In genomic region chr4:148001866-148002265, GRCm38 (mm10) we compare ENCODE assay signal across 17 mouse cellular contexts. TPM values are rescaled to one million over a fixed set of nuclear protein-coding genes. Genes with fewer than 3 reads are reported as not detected.
DNase-seq lines count a peak whose midpoint lies in the region; ATAC-seq and TF ChIP-seq lines count a peak whose summit lies in the region.
"Had no signal": no experiment of that assay in that cellular context is flagged by ENCODE, and none has a peak within 500 bp of the region (broad histone marks: within the 10 kb centered on the region; RNA-seq: fewer than 3 reads in every experiment).

No protein-coding gene starts in this region.

- H3K4me2 ChIP-seq in forebrain, embryonic 12.5 days: no peak overlapping the region
- no peak overlapping the region for H3K4me2 ChIP-seq in forebrain, embryonic 15.5 days (replicated peaks)
- H3K4me2 ChIP-seq in hindbrain, embryonic 12.5 days (replicated peaks): no peak overlapping the region
- no peak overlapping the region for H3K4me2 ChIP-seq in midbrain, embryonic 16.5 days (ENCODE audit: low read length)
- no peak overlapping the region for H3K4me2 ChIP-seq in liver, postnatal 0 days (ENCODE audit: low read depth, low read length)
- H3K4me2 ChIP-seq: embryonic facial prominence, embryonic 13.5 days had no signal

- H3K9ac ChIP-seq in forebrain, embryonic 12.5 days: no peak overlapping the region
- H3K9ac ChIP-seq in forebrain, embryonic 15.5 days (replicated peaks): no peak overlapping the region
- H3K9ac ChIP-seq in hindbrain, embryonic 12.5 days: no peak overlapping the region
- 0 out of 2 replicates have a peak overlapping the region, but pooled peaks have one; percentile 11 for H3K9ac ChIP-seq in midbrain, embryonic 16.5 days (ENCODE audit: low read depth, low read length)
- H3K9ac ChIP-seq in liver, postnatal 0 days (replicated peaks): no peak overlapping the region
- H3K9ac ChIP-seq: embryonic facial prominence, embryonic 13.5 days; forebrain, postnatal 0 days had no signal

- H3K36me3 ChIP-seq in forebrain, embryonic 12.5 days (replicated peaks): peaks cover 41% of the 10 kb centered on the region
- H3K36me3 ChIP-seq in forebrain, embryonic 15.5 days: peaks cover 30% of the 10 kb centered on the region
- H3K36me3 ChIP-seq in kidney, adult 2 months (ENCODE audit: control insufficient read depth, insufficient read depth, low read length): peaks cover 4% of the 10 kb centered on the region; the same call in 1 of the 2 replicates
- peaks cover 37% of the 10 kb centered on the region for H3K36me3 ChIP-seq in hindbrain, embryonic 12.5 days
- peaks cover 13% of the 10 kb centered on the region; the same call in 1 of the 2 replicates for H3K36me3 ChIP-seq in midbrain, embryonic 16.5 days (ENCODE audit: control insufficient read depth, insufficient read depth, low read length)
- H3K36me3 ChIP-seq in liver, postnatal 0 days (replicated peaks; ENCODE audit: insufficient read depth, low read length): peaks cover 13% of the 10 kb centered on the region; the same call in 1 of the 2 replicates

- no peak for TF ChIP-seq EP300 in liver, postnatal 0 days (IDR thresholded peaks at IDR 0.05; ENCODE audit: low read depth)

- ATAC-seq in forebrain, embryonic 12.5 days (ENCODE audit: low FRiP score): no peak
- ATAC-seq in forebrain, embryonic 15.5 days (replicated peaks): no peak
- ATAC-seq in hindbrain, embryonic 12.5 days (ENCODE audit: low FRiP score): 0 out of 2 replicates have a peak, but pooled peaks have one; percentile 20
- ATAC-seq in midbrain, embryonic 16.5 days: no peak
- ATAC-seq in liver, postnatal 0 days: no peak

- no peaks in the 10 kb centered on the region for H3K9me3 ChIP-seq in forebrain, embryonic 12.5 days
- H3K9me3 ChIP-seq in forebrain, embryonic 15.5 days: no peaks in the 10 kb centered on the region
- no peaks in the 10 kb centered on the region for H3K9me3 ChIP-seq in hindbrain, embryonic 12.5 days (replicated peaks)
- no peaks in the 10 kb centered on the region for H3K9me3 ChIP-seq in midbrain, embryonic 16.5 days (replicated peaks; ENCODE audit: control insufficient read depth, low read length, poor library complexity, severe bottlenecking)
- no peaks in the 10 kb centered on the region for H3K9me3 ChIP-seq in liver, postnatal 0 days (ENCODE audit: low read length)
- H3K9me3 ChIP-seq: embryonic facial prominence, embryonic 13.5 days had no signal

- no peaks in the 10 kb centered on the region for H3K27me3 ChIP-seq in forebrain, embryonic 12.5 days
- no peaks in the 10 kb centered on the region for H3K27me3 ChIP-seq in forebrain, embryonic 15.5 days
- H3K27me3 ChIP-seq in kidney, adult 2 months (replicated peaks; ENCODE audit: control insufficient read depth, insufficient read depth, low read length): no peaks in the 10 kb centered on the region
- no peaks in the 10 kb centered on the region for H3K27me3 ChIP-seq in hindbrain, embryonic 12.5 days
- no peaks in the 10 kb centered on the region for H3K27me3 ChIP-seq in midbrain, embryonic 16.5 days (ENCODE audit: control insufficient read depth, insufficient read depth, low read depth, low read length)
- no peaks in the 10 kb centered on the region for H3K27me3 ChIP-seq in cerebellum, adult 2 months (ENCODE audit: control insufficient read depth, insufficient read depth, low read length)
- no peaks in the 10 kb centered on the region for H3K27me3 ChIP-seq in liver, postnatal 0 days (ENCODE audit: insufficient read depth, low read length)
- H3K27me3 ChIP-seq: embryonic facial prominence, embryonic 13.5 days; Patski had no signal

- DNase-seq in kidney, postnatal 4 days: peak; percentile 31 to 42
- no peak for DNase-seq in kidney, adult 2 months
- DNase-seq in cerebellum, adult 2 months: no peak
- DNase-seq in liver, postnatal 0 days: no peak
- DNase-seq: adrenal gland, postnatal 14 days; B cell, adult 2 months; forebrain, postnatal 0 days; retina, postnatal 1 day; thymus, postnatal 14 days had no signal

- no peak for TF ChIP-seq CTCF in kidney, adult 2 months (conservative IDR thresholded peaks at IDR 0.05; ENCODE audit: insufficient read depth, insufficient read length, low read depth, low read length)
- TF ChIP-seq CTCF in cerebellum, adult 2 months (IDR thresholded peaks at IDR 0.05; ENCODE audit: borderline replicate concordance, insufficient read depth, low read depth, low read length): no peak
- TF ChIP-seq CTCF in liver, postnatal 0 days (IDR thresholded peaks at IDR 0.05; ENCODE audit: low read depth): no peak

- TF ChIP-seq POLR2A in kidney, adult 2 months (IDR thresholded peaks at IDR 0.05; ENCODE audit: low read depth, low read length): no peak
- TF ChIP-seq POLR2A in cerebellum, adult 2 months (IDR thresholded peaks at IDR 0.05; ENCODE audit: borderline replicate concordance, insufficient read depth, low read length): no peak

- H3K4me1 ChIP-seq in forebrain, embryonic 12.5 days: peaks cover 12% of the 10 kb centered on the region
- H3K4me1 ChIP-seq in forebrain, embryonic 15.5 days: 0 out of 2 replicates have a peak, but pooled peaks cover 4% of the 10 kb centered on the region
- no peaks in the 10 kb centered on the region for H3K4me1 ChIP-seq in kidney, adult 2 months (ENCODE audit: control insufficient read depth, insufficient read depth, low read length)
- peaks cover 15% of the 10 kb centered on the region for H3K4me1 ChIP-seq in hindbrain, embryonic 12.5 days
- H3K4me1 ChIP-seq in midbrain, embryonic 16.5 days (ENCODE audit: control insufficient read depth, insufficient read depth, low read length): peaks cover 23% of the 10 kb centered on the region
- H3K4me1 ChIP-seq in cerebellum, adult 2 months (ENCODE audit: control insufficient read depth, insufficient read depth, low read length): no peaks in the 10 kb centered on the region
- H3K4me1 ChIP-seq in liver, postnatal 0 days (ENCODE audit: insufficient read depth): no peaks in the 10 kb centered on the region
- H3K4me1 ChIP-seq: embryonic facial prominence, embryonic 13.5 days had no signal

- WGBS in forebrain, embryonic 12.5 days: 49% methylated on average over 8 of the region's 8 CpGs
- 49% methylated on average over 8 of the region's 8 CpGs for WGBS in forebrain, embryonic 15.5 days
- 48% methylated on average over 8 of the region's 8 CpGs for WGBS in kidney, adult 2 months
- WGBS in hindbrain, embryonic 12.5 days: 45% methylated on average over 8 of the region's 8 CpGs
- 39% methylated on average over 8 of the region's 8 CpGs for WGBS in midbrain, embryonic 16.5 days
- WGBS in cerebellum, adult 2 months: 31% methylated on average over 8 of the region's 8 CpGs
- WGBS in liver, postnatal 0 days (ENCODE audit: insufficient replicate concordance): 41% methylated on average over 8 of the region's 8 CpGs

- peak overlapping the region; percentile 31; the same call in 1 of the 2 replicates for H3K27ac ChIP-seq in forebrain, embryonic 12.5 days
- no peak overlapping the region for H3K27ac ChIP-seq in forebrain, embryonic 15.5 days (replicated peaks)
- no peak overlapping the region for H3K27ac ChIP-seq in kidney, adult 2 months (ENCODE audit: insufficient read depth, low read depth, low read length)
- H3K27ac ChIP-seq in hindbrain, embryonic 12.5 days: peak overlapping the region; percentile 68
- H3K27ac ChIP-seq in midbrain, embryonic 16.5 days (ENCODE audit: low read length): peak overlapping the region; percentile 60
- no peak overlapping the region for H3K27ac ChIP-seq in cerebellum, adult 2 months (ENCODE audit: insufficient read depth, low read length)
- H3K27ac ChIP-seq in liver, postnatal 0 days (ENCODE audit: low read depth): no peak overlapping the region
- H3K27ac ChIP-seq: embryonic facial prominence, embryonic 13.5 days had no signal

- no peak overlapping the region for H3K4me3 ChIP-seq in forebrain, embryonic 12.5 days (replicated peaks)
- H3K4me3 ChIP-seq in forebrain, embryonic 15.5 days: no peak overlapping the region
- H3K4me3 ChIP-seq in kidney, adult 2 months (ENCODE audit: insufficient read depth, low read depth, low read length): no peak overlapping the region
- H3K4me3 ChIP-seq in hindbrain, embryonic 12.5 days: no peak overlapping the region
- no peak overlapping the region for H3K4me3 ChIP-seq in midbrain, embryonic 16.5 days (ENCODE audit: low read depth, low read length)
- no peak overlapping the region for H3K4me3 ChIP-seq in cerebellum, adult 2 months (replicated peaks; ENCODE audit: insufficient read depth, low read depth, low read length)
- H3K4me3 ChIP-seq in liver, postnatal 0 days (ENCODE audit: low read depth, low read length): no peak overlapping the region
- H3K4me3 ChIP-seq: embryonic facial prominence, embryonic 13.5 days had no signal

RNA-seq across cellular contexts. Expression of gene Nppa, which starts 1.3 kb away (rescaled TPM):
- polyA plus RNA-seq in forebrain, embryonic 12.5 days (2016; fragmentation: Nextera tagmentation; extraction: Ambion mirVana): 0.82 and 0.99 TPM in 2 replicates
- 0.76 and 1.6 TPM in 2 replicates for polyA plus RNA-seq in forebrain, embryonic 15.5 days (2015; fragmentation: Nextera tagmentation; extraction: Ambion mirVana)
- polyA plus RNA-seq in kidney, adult 2 months (2012; rRNA removed): 0.30 and 0.58 TPM in 2 replicates
- polyA plus RNA-seq in hindbrain, embryonic 12.5 days (2016; fragmentation: Nextera tagmentation; extraction: Ambion mirVana): 1.6 and 1.9 TPM in 2 replicates
- 2.4 and 3.3 TPM in 2 replicates for polyA plus RNA-seq in midbrain, embryonic 16.5 days (2015; fragmentation: Nextera tagmentation; extraction: Ambion mirVana)
- polyA plus RNA-seq in cerebellum, adult 2 months (2012; rRNA removed): 0.13 TPM in 1 of 2 replicates, not detected in the other
- polyA plus RNA-seq in liver, postnatal 0 days (2015; fragmentation: Nextera tagmentation; extraction: Ambion mirVana): 0.13 TPM in 1 of 2 replicates, not detected in the other
- polyA plus RNA-seq: liver, embryonic 16.5 days had no signal

RNA-seq across cellular contexts. Expression of gene Nppb, which starts 16.3 kb away (rescaled TPM):
- not detected in 2 replicates for polyA plus RNA-seq in forebrain, embryonic 12.5 days (2016; fragmentation: Nextera tagmentation; extraction: Ambion mirVana)
- not detected in 2 replicates for polyA plus RNA-seq in forebrain, embryonic 15.5 days (2015; fragmentation: Nextera tagmentation; extraction: Ambion mirVana)
- not detected in 2 replicates for polyA plus RNA-seq in kidney, adult 2 months (2012; rRNA removed)
- 0.57 TPM in 1 of 2 replicates, not detected in the other for polyA plus RNA-seq in hindbrain, embryonic 12.5 days (2016; fragmentation: Nextera tagmentation; extraction: Ambion mirVana)
- not detected in 2 replicates for polyA plus RNA-seq in midbrain, embryonic 16.5 days (2015; fragmentation: Nextera tagmentation; extraction: Ambion mirVana)
- polyA plus RNA-seq in cerebellum, adult 2 months (2012; rRNA removed): 0.15 TPM in 1 of 2 replicates, not detected in the other
- not detected in 2 replicates for polyA plus RNA-seq in liver, postnatal 0 days (2015; fragmentation: Nextera tagmentation; extraction: Ambion mirVana)
- polyA plus RNA-seq: intestine, embryonic 14.5 days; liver, embryonic 16.5 days had no signal

RNA-seq across cellular contexts. Expression of gene Clcn6, which starts 36.8 kb away (rescaled TPM):
- 22.4 and 27.7 TPM in 2 replicates for polyA plus RNA-seq in forebrain, embryonic 12.5 days (2016; fragmentation: Nextera tagmentation; extraction: Ambion mirVana)
- 30.8 and 33.4 TPM in 2 replicates for polyA plus RNA-seq in forebrain, embryonic 15.5 days (2015; fragmentation: Nextera tagmentation; extraction: Ambion mirVana)
- polyA plus RNA-seq in kidney, adult 2 months (2012; rRNA removed): 28.8 and 32.3 TPM in 2 replicates
- 27.5 and 28.7 TPM in 2 replicates for polyA plus RNA-seq in hindbrain, embryonic 12.5 days (2016; fragmentation: Nextera tagmentation; extraction: Ambion mirVana)
- polyA plus RNA-seq in midbrain, embryonic 16.5 days (2015; fragmentation: Nextera tagmentation; extraction: Ambion mirVana): 36.5 and 36.9 TPM in 2 replicates
- polyA plus RNA-seq in cerebellum, adult 2 months (2012; rRNA removed): 56.8 and 59.4 TPM in 2 replicates
- 0.52 and 0.79 TPM in 2 replicates for polyA plus RNA-seq in liver, postnatal 0 days (2015; fragmentation: Nextera tagmentation; extraction: Ambion mirVana)

RNA-seq across cellular contexts. Expression of gene Mthfr, which starts 37.0 kb away (rescaled TPM):
- polyA plus RNA-seq in forebrain, embryonic 12.5 days (2016; fragmentation: Nextera tagmentation; extraction: Ambion mirVana): 28.7 and 32.2 TPM in 2 replicates
- 16.6 and 17.1 TPM in 2 replicates for polyA plus RNA-seq in forebrain, embryonic 15.5 days (2015; fragmentation: Nextera tagmentation; extraction: Ambion mirVana)
- 36.3 and 48.4 TPM in 2 replicates for polyA plus RNA-seq in kidney, adult 2 months (2012; rRNA removed)
- 34.5 and 34.9 TPM in 2 replicates for polyA plus RNA-seq in hindbrain, embryonic 12.5 days (2016; fragmentation: Nextera tagmentation; extraction: Ambion mirVana)
- 21.5 and 22.2 TPM in 2 replicates for polyA plus RNA-seq in midbrain, embryonic 16.5 days (2015; fragmentation: Nextera tagmentation; extraction: Ambion mirVana)
- 27.2 and 29.8 TPM in 2 replicates for polyA plus RNA-seq in cerebellum, adult 2 months (2012; rRNA removed)
- polyA plus RNA-seq in liver, postnatal 0 days (2015; fragmentation: Nextera tagmentation; extraction: Ambion mirVana): 3.7 and 4.5 TPM in 2 replicates

Comparison
In these comparisons a context has a peak if more than half of its experiments do, and no peak if none do; other contexts are left out.
1. H3K27ac ChIP-seq: peak in forebrain, embryonic 12.5 days (single experiment), hindbrain, embryonic 12.5 days (single experiment) and midbrain, embryonic 16.5 days (single experiment); none in forebrain, embryonic 15.5 days (single experiment), kidney, adult 2 months (single experiment), cerebellum, adult 2 months (single experiment) and liver, postnatal 0 days (single experiment).
2. DNase-seq: peak in kidney, postnatal 4 days (2 of 2); none in kidney, adult 2 months (single experiment), cerebellum, adult 2 months (0 of 2) and liver, postnatal 0 days (single experiment).
3. RNA of gene Clcn6, which starts 36.8 kb away (polyA plus RNA-seq): 56.8 to 59.4 TPM in cerebellum, adult 2 months, 36.5 to 36.9 TPM in midbrain, embryonic 16.5 days, 30.8 to 33.4 TPM in forebrain, embryonic 15.5 days, 28.8 to 32.3 TPM in kidney, adult 2 months, 27.5 to 28.7 TPM in hindbrain, embryonic 12.5 days and 22.4 to 27.7 TPM in forebrain, embryonic 12.5 days; 0.52 to 0.79 TPM in liver, postnatal 0 days; every median in the first group is over 10 times any median in the second.